Mouse (Mus musculus): ENCODE data around the gene Hook1. TPM values are rescaled to one million over a fixed set of nuclear protein-coding genes. Genes with fewer than 3 reads are reported as not detected.
"Not testable (repeated sequence)": the region's sequence is repeated elsewhere in the genome, so short reads cannot be mapped to it uniquely, and the experiment has no call there.

Gene Hook1
- total and polyA plus RNA-seq, 3 experiments = 0.49 TPM; not detected in 2

- TF ChIP-seq CTCF (IDR thresholded peaks at IDR 0.05; ENCODE audit: low read depth, low read length) (no peak), GATA2 (IDR thresholded peaks at IDR 0.05; ENCODE audit: borderline replicate concordance, low read depth, low read length) (no peak), GATA1 (IDR thresholded peaks at IDR 0.05; ENCODE audit: borderline replicate concordance, low read length) (no peak), TAL1 (conservative IDR thresholded peaks at IDR 0.05; ENCODE audit: low read depth, low read length) (no peak), POLR2AphosphoS5 (IDR thresholded peaks at IDR 0.05; ENCODE audit: insufficient replicate concordance, low read depth, low read length) (no peak)
- DNase-seq (ENCODE audit: low spot score) (no peak), ATAC-seq (ENCODE audit: extremely low read depth, insufficient number of reproducible peaks, low FRiP score, poor library complexity, severe bottlenecking) (no peak)
- Histone ChIP-seq H3K27me3 (ENCODE audit: insufficient read depth, low read length) (no peaks in the 10 kb centered on the region), H3K9me3 (replicated peaks) (no peaks in the 10 kb centered on the region), H3K4me1 (ENCODE audit: insufficient read depth, low read depth, low read length) (no peaks in the 10 kb centered on the region), H3K4me3 (ENCODE audit: low read depth, low read length) (no peak overlapping the region), H3K36me3 (replicated peaks) (no peaks in the 10 kb centered on the region)
Observed at GRCm38 (mm10) chr4:95931331-95931730, 35.7 kb upstream of the Hook1 start.

- H3K27me3 ChIP-seq (ENCODE audit: insufficient read depth, low read length) = no peaks in the 10 kb centered on the region
- no peaks in the 10 kb centered on the region for H3K9me3 ChIP-seq (replicated peaks)
- ATAC-seq (ENCODE audit: extremely low read depth, insufficient number of reproducible peaks, low FRiP score, poor library complexity, severe bottlenecking) (no peak), DNase-seq (ENCODE audit: low spot score) (no peak)
- H3K4me1 ChIP-seq (ENCODE audit: insufficient read depth, low read depth, low read length) = no peaks in the 10 kb centered on the region
- TF ChIP-seq CTCF (IDR thresholded peaks at IDR 0.05; ENCODE audit: low read depth, low read length) (no peak), POLR2AphosphoS5 (IDR thresholded peaks at IDR 0.05; ENCODE audit: insufficient replicate concordance, low read depth, low read length) (no peak), GATA1 (IDR thresholded peaks at IDR 0.05; ENCODE audit: borderline replicate concordance, low read length) (no peak), GATA2 (IDR thresholded peaks at IDR 0.05; ENCODE audit: borderline replicate concordance, low read depth, low read length) (no peak), TAL1 (conservative IDR thresholded peaks at IDR 0.05; ENCODE audit: low read depth, low read length) (no peak)
- H3K36me3 ChIP-seq (replicated peaks) = no peaks in the 10 kb centered on the region
- H3K4me3 ChIP-seq (ENCODE audit: low read depth, low read length) = no peak overlapping the region
Observed at GRCm38 (mm10) chr4:95933801-95934356, 33.2 kb upstream of the Hook1 start.

GRCm38 (mm10) chr4:95934384-95935035 lies 32.5 kb upstream of the Hook1 start:
- no peak for TF ChIP-seq GATA2 (IDR thresholded peaks at IDR 0.05; ENCODE audit: borderline replicate concordance, low read depth, low read length)
- no peak for TF ChIP-seq CTCF (IDR thresholded peaks at IDR 0.05; ENCODE audit: low read depth, low read length)
- no peak for TF ChIP-seq GATA1 (IDR thresholded peaks at IDR 0.05; ENCODE audit: borderline replicate concordance, low read length)
- TF ChIP-seq TAL1 (conservative IDR thresholded peaks at IDR 0.05; ENCODE audit: low read depth, low read length) = no peak
- no peak for TF ChIP-seq POLR2AphosphoS5 (IDR thresholded peaks at IDR 0.05; ENCODE audit: insufficient replicate concordance, low read depth, low read length)
- Histone ChIP-seq H3K4me3 (ENCODE audit: low read depth, low read length) (no peak overlapping the region), H3K27me3 (ENCODE audit: insufficient read depth, low read length) (no peaks in the 10 kb centered on the region), H3K4me1 (ENCODE audit: insufficient read depth, low read depth, low read length) (no peaks in the 10 kb centered on the region), H3K9me3 (replicated peaks) (no peaks in the 10 kb centered on the region), H3K36me3 (replicated peaks) (no peaks in the 10 kb centered on the region)
- no peak for DNase-seq (ENCODE audit: low spot score)
- no peak for ATAC-seq (ENCODE audit: extremely low read depth, insufficient number of reproducible peaks, low FRiP score, poor library complexity, severe bottlenecking)

GRCm38 (mm10) chr4:95938701-95939100 lies 28.3 kb upstream of the Hook1 start:
- H3K36me3 ChIP-seq (replicated peaks) = no peaks in the 10 kb centered on the region
- no peaks in the 10 kb centered on the region for H3K4me1 ChIP-seq (ENCODE audit: insufficient read depth, low read depth, low read length)
- TF ChIP-seq TAL1 (conservative IDR thresholded peaks at IDR 0.05; ENCODE audit: low read depth, low read length) = no peak
- TF ChIP-seq GATA2 (IDR thresholded peaks at IDR 0.05; ENCODE audit: borderline replicate concordance, low read depth, low read length) = no peak
- TF ChIP-seq CTCF (IDR thresholded peaks at IDR 0.05; ENCODE audit: low read depth, low read length) = no peak
- TF ChIP-seq GATA1 (IDR thresholded peaks at IDR 0.05; ENCODE audit: borderline replicate concordance, low read length) = no peak
- no peak for TF ChIP-seq POLR2AphosphoS5 (IDR thresholded peaks at IDR 0.05; ENCODE audit: insufficient replicate concordance, low read depth, low read length)
- ATAC-seq (ENCODE audit: extremely low read depth, insufficient number of reproducible peaks, low FRiP score, poor library complexity, severe bottlenecking) = no peak
- no peak overlapping the region for H3K4me3 ChIP-seq (ENCODE audit: low read depth, low read length)
- H3K9me3 ChIP-seq (replicated peaks) = no peaks in the 10 kb centered on the region
- DNase-seq (ENCODE audit: low spot score) = no peak
- H3K27me3 ChIP-seq (ENCODE audit: insufficient read depth, low read length) = no peaks in the 10 kb centered on the region

GRCm38 (mm10) chr4:95947896-95948295 lies 19.1 kb upstream of the Hook1 start:
- DNase-seq (ENCODE audit: low spot score) = no peak
- Histone ChIP-seq H3K9me3 (replicated peaks) (no peaks in the 10 kb centered on the region), H3K4me3 (ENCODE audit: low read depth, low read length) (no peak overlapping the region), H3K27me3 (ENCODE audit: insufficient read depth, low read length) (no peaks in the 10 kb centered on the region), H3K36me3 (replicated peaks) (no peaks in the 10 kb centered on the region), H3K4me1 (ENCODE audit: insufficient read depth, low read depth, low read length) (no peaks in the 10 kb centered on the region)
- no peak for ATAC-seq (ENCODE audit: extremely low read depth, insufficient number of reproducible peaks, low FRiP score, poor library complexity, severe bottlenecking)
- no peak for TF ChIP-seq TAL1 (conservative IDR thresholded peaks at IDR 0.05; ENCODE audit: low read depth, low read length)
- no peak for TF ChIP-seq POLR2AphosphoS5 (IDR thresholded peaks at IDR 0.05; ENCODE audit: insufficient replicate concordance, low read depth, low read length)
- no peak for TF ChIP-seq CTCF (IDR thresholded peaks at IDR 0.05; ENCODE audit: low read depth, low read length)
- TF ChIP-seq GATA1 (IDR thresholded peaks at IDR 0.05; ENCODE audit: borderline replicate concordance, low read length) = no peak
- no peak for TF ChIP-seq GATA2 (IDR thresholded peaks at IDR 0.05; ENCODE audit: borderline replicate concordance, low read depth, low read length)

GRCm38 (mm10) chr4:95953328-95953727 lies 13.7 kb upstream of the Hook1 start:
- Histone ChIP-seq H3K27me3 (ENCODE audit: insufficient read depth, low read length) (no peaks in the 10 kb centered on the region), H3K4me1 (ENCODE audit: insufficient read depth, low read depth, low read length) (no peaks in the 10 kb centered on the region), H3K9me3 (replicated peaks) (peaks cover 4% of the 10 kb centered on the region; the same call in 1 of the 2 replicates), H3K4me3 (ENCODE audit: low read depth, low read length) (no peak overlapping the region), H3K36me3 (replicated peaks) (no peaks in the 10 kb centered on the region)
- TF ChIP-seq GATA2 (IDR thresholded peaks at IDR 0.05; ENCODE audit: borderline replicate concordance, low read depth, low read length) (no peak), POLR2AphosphoS5 (IDR thresholded peaks at IDR 0.05; ENCODE audit: insufficient replicate concordance, low read depth, low read length) (no peak), GATA1 (IDR thresholded peaks at IDR 0.05; ENCODE audit: borderline replicate concordance, low read length) (no peak), CTCF (IDR thresholded peaks at IDR 0.05; ENCODE audit: low read depth, low read length) (no peak), TAL1 (conservative IDR thresholded peaks at IDR 0.05; ENCODE audit: low read depth, low read length) (no peak)
- ATAC-seq (ENCODE audit: extremely low read depth, insufficient number of reproducible peaks, low FRiP score, poor library complexity, severe bottlenecking) (no peak), DNase-seq (ENCODE audit: low spot score) (no peak)

- H3K27me3 ChIP-seq (ENCODE audit: insufficient read depth, low read length); H3K9me3 ChIP-seq (replicated peaks); H3K4me1 ChIP-seq (ENCODE audit: insufficient read depth, low read depth, low read length); H3K36me3 ChIP-seq (replicated peaks); ATAC-seq (ENCODE audit: extremely low read depth, insufficient number of reproducible peaks, low FRiP score, poor library complexity, severe bottlenecking); H3K4me3 ChIP-seq (ENCODE audit: low read depth, low read length); DNase-seq (ENCODE audit: low spot score): not testable (repeated sequence)
Observed at GRCm38 (mm10) chr4:95982221-95982620, 15.2 kb downstream of the Hook1 start.
